Mouse (Mus musculus): Measurements from ENCODE around the gene Wdr76.
"Not testable (repeated sequence)": the region's sequence is repeated elsewhere in the genome, so short reads cannot be mapped to it uniquely, and the experiment has no call there.

The Wdr76 gene

DNA sequence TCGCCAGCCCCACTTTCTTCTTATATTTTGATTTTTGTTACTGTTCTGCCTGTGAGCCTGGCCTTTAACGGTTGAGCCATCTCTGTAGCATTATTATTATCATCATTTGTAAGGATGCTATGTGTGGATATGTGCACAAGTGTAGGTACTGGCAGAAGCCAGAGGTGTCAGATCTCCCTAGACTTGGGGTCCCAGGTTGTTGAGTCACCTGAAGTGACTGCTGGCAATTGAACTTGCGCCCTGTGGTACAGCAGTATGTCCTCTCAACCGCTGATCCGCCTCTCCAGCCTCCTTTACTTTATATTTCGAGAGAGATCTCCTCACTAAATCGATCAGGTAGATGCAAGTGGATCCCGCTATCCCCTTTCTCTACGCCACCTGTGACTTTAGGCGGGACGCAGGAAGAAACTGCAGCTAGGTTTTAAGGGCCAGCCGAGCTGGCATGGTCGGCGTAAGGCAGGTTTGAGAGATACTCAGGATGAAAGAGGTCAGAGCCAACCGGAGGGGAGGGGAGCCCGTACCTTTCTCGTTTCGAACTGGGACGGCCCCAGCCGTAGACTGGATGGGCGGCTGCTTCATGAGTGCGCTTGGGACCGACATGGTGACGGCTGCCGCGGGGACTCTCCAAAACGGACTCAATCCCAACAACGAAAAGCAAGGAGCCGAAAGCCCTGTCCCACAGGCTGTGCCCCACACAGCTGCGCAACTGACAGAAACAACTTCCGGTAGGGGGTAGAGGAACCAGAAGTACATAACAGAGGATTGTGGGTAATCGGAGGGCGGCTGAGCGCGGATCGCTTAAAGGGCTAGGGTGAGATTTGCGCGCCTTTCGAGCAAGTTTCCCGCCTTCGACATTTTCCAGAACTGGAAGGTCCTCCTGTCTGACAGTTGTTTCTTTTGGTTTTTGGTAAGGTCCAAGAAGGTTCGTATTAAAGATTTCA is at the start of gene Wdr76, which contains the start of gene Mfap1a:
TSS of gene Wdr76 (plus strand) at position 782 of the 941 bp plus-strand sequence.
TSS of gene Mfap1a (minus strand) at position 724 of the 941 bp plus-strand sequence.
- peak; percentile 82 for DNase-seq (ENCODE audit: low read depth, low spot score)

- DNase-seq (ENCODE audit: low read depth, low spot score) = no peak
Measured at GRCm38 (mm10) chr2:121460071-121460470, 46.5 kb upstream of the Wdr76 start.

- not testable (repeated sequence) for DNase-seq (ENCODE audit: low read depth, low spot score)
Measured at GRCm38 (mm10) chr2:121468982-121469381, 37.5 kb upstream of the Wdr76 start.

GRCm38 (mm10) chr2:121472783-121473182 is 33.7 kb upstream of the Wdr76 start:
- not testable (repeated sequence) for DNase-seq (ENCODE audit: low read depth, low spot score)

DNA sequence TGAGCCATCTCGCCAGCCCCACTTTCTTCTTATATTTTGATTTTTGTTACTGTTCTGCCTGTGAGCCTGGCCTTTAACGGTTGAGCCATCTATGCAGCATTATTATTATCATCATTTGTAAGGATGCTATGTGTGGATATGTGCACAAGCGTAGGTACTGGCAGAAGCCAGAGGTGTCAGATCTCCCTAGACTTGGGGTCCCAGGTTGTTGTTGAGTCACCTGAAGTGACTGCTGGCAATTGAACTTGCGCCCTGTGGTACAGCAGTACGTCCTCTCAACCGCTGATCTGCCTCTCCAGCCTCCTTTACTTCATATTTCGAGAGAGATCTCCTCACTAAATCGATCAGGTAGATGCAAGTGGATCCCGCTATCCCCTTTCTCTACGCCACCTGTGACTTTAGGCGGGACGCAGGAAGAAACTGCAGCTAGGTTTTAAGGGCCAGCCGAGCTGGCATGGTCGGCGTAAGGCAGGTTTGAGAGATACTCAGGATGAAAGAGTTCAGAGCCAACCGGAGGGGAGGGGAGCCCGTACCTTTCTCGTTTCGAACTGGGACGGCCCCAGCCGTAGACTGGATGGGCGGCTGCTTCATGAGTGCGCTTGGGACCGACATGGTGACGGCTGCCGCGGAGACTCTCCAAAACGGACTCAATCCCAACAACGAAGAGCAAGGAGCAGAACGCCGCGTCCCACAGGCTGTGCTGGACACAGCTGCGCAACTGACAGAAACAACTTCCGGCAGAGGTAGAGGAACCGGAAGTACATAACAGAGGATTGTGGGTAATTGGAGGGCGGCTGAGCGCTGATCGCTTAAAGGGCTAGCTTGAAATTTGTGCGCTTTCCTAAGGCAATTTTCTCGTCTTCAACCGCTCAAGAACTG is 33.0 kb upstream of the Wdr76 start, which contains the start of gene Mfap1b:
TSS of gene Mfap1b (minus strand) at position 767 of the 879 bp plus-strand sequence.
- DNase-seq (ENCODE audit: low read depth, low spot score) = peak; percentile 88

- no peak for DNase-seq (ENCODE audit: low read depth, low spot score)
Measured at GRCm38 (mm10) chr2:121474180-121474535, 32.4 kb upstream of the Wdr76 start.

DNA sequence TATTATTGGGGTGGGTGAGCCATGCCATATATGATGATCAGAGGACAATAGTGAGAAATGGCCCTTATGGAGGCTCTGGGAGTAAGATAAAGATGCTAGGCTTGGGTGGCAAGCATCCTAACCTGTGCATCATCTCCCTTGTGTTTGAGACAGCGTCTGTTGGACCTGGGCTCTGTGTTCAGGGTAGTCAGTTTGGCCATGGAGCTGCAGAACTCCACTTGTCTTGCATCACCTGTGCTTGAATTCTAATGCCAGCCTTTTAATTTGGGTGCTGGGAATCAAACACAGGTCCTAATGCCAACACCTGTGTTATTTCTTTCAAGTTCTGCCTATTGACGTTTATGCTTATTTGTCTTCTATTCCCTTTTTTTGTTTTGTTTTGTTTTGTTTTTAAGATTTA is 31.2 kb upstream of the Wdr76 start:
- DNase-seq (ENCODE audit: low read depth, low spot score) = not testable (repeated sequence)

DNA sequence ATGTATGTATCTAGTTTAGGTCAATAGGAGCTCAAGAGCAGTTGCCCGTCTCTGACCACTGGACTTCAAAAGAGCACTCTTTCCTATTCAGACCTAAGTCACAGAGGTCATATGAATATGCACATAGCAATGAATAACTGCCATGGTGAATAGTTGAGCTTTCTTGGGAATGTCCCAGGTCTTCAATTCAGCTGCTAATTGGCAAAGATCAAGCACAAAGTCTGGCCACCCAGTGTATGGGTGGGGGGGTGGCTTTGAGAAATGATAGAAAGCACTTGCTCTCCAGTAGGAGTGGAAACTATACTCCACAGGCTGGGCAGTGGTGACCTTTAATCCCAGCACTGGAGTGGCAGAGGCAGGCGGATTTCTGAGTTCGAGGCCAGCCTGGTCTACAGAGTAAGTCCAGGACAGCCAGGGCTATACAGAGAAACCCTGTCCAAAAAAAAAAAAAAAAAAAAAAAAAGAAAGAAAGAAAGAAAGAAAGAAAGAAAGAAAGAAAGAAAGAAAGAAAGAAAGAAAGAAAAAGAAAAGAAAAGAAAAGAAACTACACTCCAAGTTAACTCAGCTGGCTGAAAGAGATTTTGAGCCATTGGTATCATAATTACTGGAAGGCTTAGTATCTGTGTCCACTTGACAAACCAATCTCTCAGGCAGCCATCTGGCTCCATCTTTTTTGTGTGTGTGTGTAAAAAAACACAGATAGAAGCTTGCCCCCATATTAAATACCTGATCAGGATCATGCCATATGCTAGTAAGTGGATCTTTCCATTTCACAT is 28.8 kb upstream of the Wdr76 start:
- DNase-seq (ENCODE audit: low read depth, low spot score) = no peak

DNA sequence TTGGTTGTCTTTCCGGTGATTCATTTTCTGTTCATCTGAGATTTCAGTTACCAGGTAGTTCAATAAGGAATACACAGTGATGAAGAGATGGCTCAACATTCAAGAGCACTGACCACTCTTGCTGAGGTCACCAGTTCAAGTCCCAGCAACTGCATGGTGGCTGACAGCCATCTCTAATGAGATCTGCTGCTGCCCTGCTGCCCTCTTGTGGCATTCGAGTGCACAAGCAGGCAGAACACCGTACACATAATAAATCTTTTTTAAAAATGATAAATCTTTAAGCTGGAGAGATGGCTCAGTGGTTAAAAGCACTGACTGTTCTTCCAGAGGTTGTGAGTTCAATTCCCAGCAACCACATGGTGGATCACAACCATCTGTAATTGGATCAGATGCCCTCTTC is 26.0 kb upstream of the Wdr76 start:
- DNase-seq (ENCODE audit: low read depth, low spot score) = no peak

GRCm38 (mm10) chr2:121480916-121481315 is 25.6 kb upstream of the Wdr76 start:
- DNase-seq (ENCODE audit: low read depth, low spot score) = not testable (repeated sequence)

DNA sequence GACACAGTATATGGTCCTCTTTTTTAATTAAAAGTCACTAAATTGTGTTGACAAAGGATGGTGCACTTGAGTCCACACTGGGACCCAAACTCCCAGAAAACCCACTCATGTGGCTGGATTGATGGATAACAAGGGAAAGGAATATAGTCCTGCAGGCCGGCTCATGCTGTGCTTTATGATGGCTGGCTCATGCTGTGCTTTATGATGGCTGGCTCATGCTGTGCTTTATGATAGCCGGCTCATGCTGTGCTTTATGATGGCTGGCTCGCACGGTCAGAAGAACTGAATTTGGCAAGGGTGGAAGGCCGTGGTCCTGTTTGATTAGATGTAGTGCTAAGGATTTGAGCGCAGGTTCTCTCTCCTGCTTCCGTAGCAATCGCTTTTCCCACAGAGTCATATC is 22.9 kb upstream of the Wdr76 start:
- DNase-seq (ENCODE audit: low read depth, low spot score) = no peak

DNA sequence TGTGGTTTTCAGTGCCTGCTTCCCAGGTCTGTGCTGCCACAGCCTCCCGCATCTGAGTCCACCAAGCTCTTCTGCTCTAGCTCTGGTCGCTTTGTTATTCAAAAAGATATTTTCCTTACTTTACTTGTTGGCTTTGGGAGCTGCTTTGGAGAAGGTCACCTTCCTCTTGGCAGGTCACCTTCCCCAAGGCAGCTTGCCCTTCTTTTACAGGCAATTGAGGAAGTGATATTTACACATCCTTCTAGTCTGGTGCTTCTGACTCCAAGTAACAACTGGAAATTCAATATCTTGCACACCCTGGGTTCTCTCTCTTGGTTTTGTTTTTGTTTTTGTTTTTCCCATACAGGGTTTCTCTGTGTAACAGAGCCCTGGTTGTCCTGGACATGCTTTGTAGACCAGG is 22.1 kb upstream of the Wdr76 start:
- DNase-seq (ENCODE audit: low read depth, low spot score) = not testable (repeated sequence)

- DNase-seq (ENCODE audit: low read depth, low spot score) = not testable (repeated sequence)
Measured at GRCm38 (mm10) chr2:121501550-121501949, 5.0 kb upstream of the Wdr76 start.

DNA sequence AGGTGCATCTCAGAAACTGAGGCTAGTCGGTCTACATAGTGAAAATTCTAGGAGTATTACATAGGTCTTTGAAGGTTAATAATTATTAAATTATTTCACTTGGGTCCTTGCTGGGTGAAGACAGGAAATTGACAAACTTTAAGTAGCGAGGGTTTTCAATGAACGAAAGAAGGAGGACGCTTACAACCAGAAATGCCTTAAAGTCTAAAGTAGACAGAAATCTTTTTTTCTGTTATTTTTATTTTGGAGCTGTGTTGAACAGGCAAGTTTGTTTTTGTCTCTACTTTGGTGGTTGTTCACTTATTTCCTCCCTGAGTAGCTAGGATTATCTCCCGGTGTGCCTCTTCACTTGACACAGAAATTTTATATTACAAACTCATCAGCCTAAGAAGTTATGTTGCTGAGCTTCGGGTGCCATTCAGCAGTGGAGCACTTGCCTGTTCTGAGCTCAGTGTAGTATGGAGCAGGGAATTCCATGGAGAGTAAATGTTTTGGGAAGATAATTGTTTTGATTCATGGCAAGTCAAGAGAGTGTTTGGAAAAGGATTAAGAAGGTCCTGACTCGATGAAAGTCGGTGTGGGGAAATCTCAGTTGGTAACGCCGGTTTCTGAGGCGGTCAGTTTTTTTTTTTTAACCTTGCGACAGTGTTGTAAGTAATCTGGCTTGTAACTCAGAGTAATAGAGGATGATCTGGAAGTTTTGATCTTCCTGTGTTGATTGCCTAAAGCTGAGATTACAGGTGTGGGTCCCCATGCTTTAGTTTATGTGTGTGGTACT is 839 bp downstream of the Wdr76 start:
- DNase-seq (ENCODE audit: low read depth, low spot score) = no peak

DNA sequence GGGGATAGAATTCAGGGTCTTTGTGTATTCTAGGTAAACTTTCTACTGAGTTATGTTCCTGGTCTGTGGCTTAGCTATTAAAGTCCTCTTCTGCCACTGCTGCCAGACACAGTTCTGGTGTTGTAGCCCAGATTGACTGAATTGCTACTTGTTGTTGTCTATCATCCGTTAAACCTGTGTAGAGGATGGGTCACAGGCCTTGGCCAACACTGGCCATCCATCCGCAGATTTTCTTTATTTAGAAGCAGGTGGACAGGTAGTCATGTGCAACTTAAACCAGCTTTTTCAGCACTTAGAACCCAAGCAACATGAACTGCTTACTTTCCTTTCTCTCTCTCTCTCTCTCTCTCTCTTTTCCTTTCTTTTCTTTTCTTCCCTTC is 1.4 kb downstream of the Wdr76 start:
- no peak for DNase-seq (ENCODE audit: low read depth, low spot score)

- peak; percentile 21 for DNase-seq (ENCODE audit: low read depth, low spot score)
Measured at GRCm38 (mm10) chr2:121509584-121509983, 3.1 kb downstream of the Wdr76 start.

DNA sequence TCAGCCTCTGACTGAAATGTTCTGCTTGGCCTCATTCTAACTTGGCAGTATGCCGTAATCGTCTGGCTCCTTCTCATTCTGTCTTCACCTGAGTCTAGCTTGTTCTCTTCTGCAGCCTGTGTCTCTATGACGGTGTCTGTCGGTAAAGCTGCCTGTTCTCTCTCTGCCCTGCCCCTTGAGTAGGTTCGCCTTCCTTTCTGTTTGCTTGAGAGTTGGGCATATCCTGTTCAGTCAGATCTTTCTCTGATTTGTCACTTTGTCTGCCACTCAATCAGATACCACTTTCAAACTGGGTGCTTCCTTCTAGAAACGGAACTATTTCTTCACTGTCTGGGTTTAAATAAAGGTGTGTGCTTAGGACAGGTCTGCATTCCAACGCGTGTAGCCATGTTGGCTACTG is 4.9 kb downstream of the Wdr76 start:
- DNase-seq (ENCODE audit: low read depth, low spot score) = no peak

GRCm38 (mm10) chr2:121512991-121513765 is 6.7 kb downstream of the Wdr76 start:
- not testable (repeated sequence) for DNase-seq (ENCODE audit: low read depth, low spot score)

DNA sequence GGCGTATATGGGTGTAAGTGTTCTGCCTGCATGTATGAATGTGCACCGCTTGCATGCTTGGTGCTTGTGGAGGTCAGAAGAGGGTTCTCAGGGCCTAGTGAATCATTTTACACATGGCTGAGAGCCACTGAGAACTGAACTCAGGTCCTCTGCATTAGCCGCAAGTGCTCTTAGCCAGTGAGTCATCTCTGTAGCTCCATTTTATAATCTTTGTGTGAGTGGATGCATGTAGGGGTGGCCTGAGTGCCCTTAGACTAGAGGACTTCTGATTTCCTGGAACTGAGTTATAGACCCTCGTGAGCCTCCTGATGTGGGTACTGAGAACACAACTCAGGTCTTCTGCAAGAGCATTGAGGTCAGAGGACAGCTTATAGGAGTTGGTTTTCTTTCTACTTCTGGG is 7.7 kb downstream of the Wdr76 start:
- DNase-seq (ENCODE audit: low read depth, low spot score) = no peak

GRCm38 (mm10) chr2:121518106-121518505 is 11.6 kb downstream of the Wdr76 start:
- no peak for DNase-seq (ENCODE audit: low read depth, low spot score)
